Mouse (Mus musculus) megakaryocyte, embryonic 14.5 days (primary cell): ENCODE measurements around the gene Aar2. TPM values are rescaled to one million over a fixed set of nuclear protein-coding genes. Genes with fewer than 3 reads are reported as not detected.
A peak's percentile ranks its signal among the peaks of the same experiment; 100 is the strongest.
"Not testable (repeated sequence)": the region's sequence is repeated elsewhere in the genome, so short reads cannot be mapped to it uniquely, and the experiment has no call there.

Experiments
- H3K27me3 ChIP-seq: replicated peaks from 2 replicates; pipeline ENCODE3; 2012; ENCODE audit warnings: inconsistent platforms
- H3K36me3 ChIP-seq: replicated peaks from 2 replicates; pipeline ENCODE3; 2012; ENCODE audit warnings: low read length, inconsistent platforms, mixed read lengths
- H3K4me1 ChIP-seq: 2 replicates; pipeline ENCODE4 v1.6.1; 2012; ENCODE audit warnings: inconsistent platforms
- H3K4me3 ChIP-seq: replicated peaks from 2 replicates; pipeline ENCODE3; 2012; ENCODE audit warnings: moderate library complexity, mild to moderate bottlenecking, inconsistent platforms
- H3K9me3 ChIP-seq: 2 replicates; pipeline ENCODE4 v1.6.1; 2012; ENCODE audit warnings: inconsistent platforms
- FLI1 ChIP-seq: IDR thresholded peaks from 2 replicates; pipeline ENCODE4 v1.6.1; 2012; ENCODE audit warnings: low read length, inconsistent platforms, mixed read lengths
- GATA1 ChIP-seq: IDR thresholded peaks from 3 replicates; pipeline ENCODE4 v1.6.1; 2012; ENCODE audit warnings: mixed read lengths, low read length, inconsistent platforms, borderline replicate concordance
- polyA plus RNA-seq: library from polyadenylated mRNA; stranded (reverse); fragments of >175 nt; gene quantifications from 2 replicates; pipeline ENCODE4 v1.2.3, GENCODE M21; 2012; ENCODE audit warnings: low replicate concordance; ENCODE audit not compliant: insufficient read depth

The Aar2 gene
- polyA plus RNA-seq: 2.2 and 7.7 TPM in 2 replicates

GRCm38 (mm10) chr2:156547123-156547891 is at the start of gene Aar2:
Gene Aar2 (plus strand): TSS chr2:156547584.
- Histone ChIP-seq H3K27me3 (peaks cover 18% of the 10 kb centered on the region), H3K36me3 (peaks cover 29% of the 10 kb centered on the region), H3K9me3 (no peaks in the 10 kb centered on the region), H3K4me1 (peaks cover 34% of the 10 kb centered on the region), H3K4me3 (peak within 1 kb of the TSS; percentile 96)
- TF ChIP-seq FLI1 (no peak), GATA1 (no peak)

GRCm38 (mm10) chr2:156497915-156498314 is 49.5 kb upstream of the Aar2 start:
- Histone ChIP-seq H3K27me3 (peaks cover 73% of the 10 kb centered on the region), H3K36me3 (no peaks in the 10 kb centered on the region), H3K4me3 (no peak overlapping the region), H3K4me1 (peaks cover 5% of the 10 kb centered on the region), H3K9me3 (no peaks in the 10 kb centered on the region)
- no peak for TF ChIP-seq FLI1
- no peak for TF ChIP-seq GATA1

GRCm38 (mm10) chr2:156501025-156501424 is 46.4 kb upstream of the Aar2 start:
- Histone ChIP-seq H3K9me3 (no peaks in the 10 kb centered on the region), H3K27me3 (peaks cover 68% of the 10 kb centered on the region), H3K4me3 (no peak overlapping the region), H3K4me1 (peaks cover 5% of the 10 kb centered on the region), H3K36me3 (no peaks in the 10 kb centered on the region)
- TF ChIP-seq GATA1: no peak
- no peak for TF ChIP-seq FLI1

GRCm38 (mm10) chr2:156505533-156505932 is 41.9 kb upstream of the Aar2 start:
- Histone ChIP-seq H3K9me3 (no peaks in the 10 kb centered on the region), H3K4me3 (no peak overlapping the region), H3K36me3 (no peaks in the 10 kb centered on the region), H3K27me3 (peaks cover 74% of the 10 kb centered on the region), H3K4me1 (peaks cover 5% of the 10 kb centered on the region)
- TF ChIP-seq FLI1 (no peak), GATA1 (no peak)

- Histone ChIP-seq H3K27me3 (peaks cover 81% of the 10 kb centered on the region), H3K4me1 (peaks cover 18% of the 10 kb centered on the region), H3K36me3 (no peaks in the 10 kb centered on the region), H3K9me3 (no peaks in the 10 kb centered on the region), H3K4me3 (peak overlapping the region; percentile 46)
- TF ChIP-seq FLI1: no peak
- no peak for TF ChIP-seq GATA1
These were observed 35.4 kb upstream of the Aar2 start for GRCm38 (mm10) chr2:156512028-156512427.

- H3K9me3 ChIP-seq: no peaks in the 10 kb centered on the region
- H3K27me3 ChIP-seq: peaks cover 77% of the 10 kb centered on the region
- no peaks in the 10 kb centered on the region for H3K36me3 ChIP-seq
- TF ChIP-seq FLI1 (no peak), GATA1 (no peak)
- H3K4me3 ChIP-seq: no peak overlapping the region
- peaks cover 23% of the 10 kb centered on the region for H3K4me1 ChIP-seq
These were observed 34.8 kb upstream of the Aar2 start for GRCm38 (mm10) chr2:156512561-156512960.

GRCm38 (mm10) chr2:156515102-156515501 is 32.3 kb upstream of the Aar2 start:
- no peak for TF ChIP-seq GATA1
- TF ChIP-seq FLI1: no peak
- Histone ChIP-seq H3K27me3 (peaks cover 84% of the 10 kb centered on the region), H3K4me3 (no peak overlapping the region), H3K9me3 (no peaks in the 10 kb centered on the region), H3K4me1 (peaks cover 26% of the 10 kb centered on the region), H3K36me3 (no peaks in the 10 kb centered on the region)

- no peaks in the 10 kb centered on the region for H3K9me3 ChIP-seq
- no peaks in the 10 kb centered on the region for H3K36me3 ChIP-seq
- H3K4me1 ChIP-seq: peaks cover 26% of the 10 kb centered on the region
- H3K4me3 ChIP-seq: no peak overlapping the region
- peaks cover 84% of the 10 kb centered on the region for H3K27me3 ChIP-seq
- no peak for TF ChIP-seq FLI1
- TF ChIP-seq GATA1: no peak
These were observed 31.7 kb upstream of the Aar2 start for GRCm38 (mm10) chr2:156515565-156516185.

- H3K4me3 ChIP-seq, H3K9me3 ChIP-seq, H3K36me3 ChIP-seq: not testable (repeated sequence)
- H3K27me3 ChIP-seq: peaks cover 83% of the 10 kb centered on the region
- H3K4me1 ChIP-seq: peaks cover 18% of the 10 kb centered on the region
These were observed 30.7 kb upstream of the Aar2 start for GRCm38 (mm10) chr2:156516678-156517077.

GRCm38 (mm10) chr2:156518306-156518705 is 29.1 kb upstream of the Aar2 start:
- no peak overlapping the region for H3K4me3 ChIP-seq
- peaks cover 86% of the 10 kb centered on the region for H3K27me3 ChIP-seq
- TF ChIP-seq GATA1 (no peak), FLI1 (no peak)
- H3K9me3 ChIP-seq: no peaks in the 10 kb centered on the region
- H3K36me3 ChIP-seq: no peaks in the 10 kb centered on the region
- H3K4me1 ChIP-seq: peaks cover 17% of the 10 kb centered on the region

GRCm38 (mm10) chr2:156519584-156519983 is 27.8 kb upstream of the Aar2 start:
- peaks cover 85% of the 10 kb centered on the region for H3K27me3 ChIP-seq
- peaks cover 22% of the 10 kb centered on the region for H3K4me1 ChIP-seq

More at GRCm38 (mm10) chr2:156519584-156519983, 27.8 kb upstream of the Aar2 start:
- Histone ChIP-seq H3K4me3 (no peak overlapping the region), H3K36me3 (no peaks in the 10 kb centered on the region), H3K9me3 (no peaks in the 10 kb centered on the region)
- TF ChIP-seq GATA1 (no peak), FLI1 (no peak)
